Mouse (Mus musculus): Measurements from ENCODE around the gene Slc27a2. TPM values are rescaled to one million over a fixed set of nuclear protein-coding genes. Genes with fewer than 3 reads are reported as not detected.
"Not testable (repeated sequence)": the region's sequence is repeated elsewhere in the genome, so short reads cannot be mapped to it uniquely, and the experiment has no call there.

The Slc27a2 gene
- polyA plus RNA-seq, 1 experiment from 2014 or later: 11.3 TPM

- H3K36me3 ChIP-seq; H3K9me3 ChIP-seq (replicated peaks); ATAC-seq (ENCODE audit: low FRiP score); H3K4me2 ChIP-seq; H3K4me1 ChIP-seq; H3K27me3 ChIP-seq (replicated peaks); H3K9ac ChIP-seq (replicated peaks); H3K27ac ChIP-seq (replicated peaks); H3K4me3 ChIP-seq (replicated peaks): not testable (repeated sequence)
- WGBS: 78% methylated on average over 12 of the region's 12 CpGs
These were observed 57.4 kb downstream of the Slc27a2 start for GRCm38 (mm10) chr2:126609600-126609999.

DNA sequence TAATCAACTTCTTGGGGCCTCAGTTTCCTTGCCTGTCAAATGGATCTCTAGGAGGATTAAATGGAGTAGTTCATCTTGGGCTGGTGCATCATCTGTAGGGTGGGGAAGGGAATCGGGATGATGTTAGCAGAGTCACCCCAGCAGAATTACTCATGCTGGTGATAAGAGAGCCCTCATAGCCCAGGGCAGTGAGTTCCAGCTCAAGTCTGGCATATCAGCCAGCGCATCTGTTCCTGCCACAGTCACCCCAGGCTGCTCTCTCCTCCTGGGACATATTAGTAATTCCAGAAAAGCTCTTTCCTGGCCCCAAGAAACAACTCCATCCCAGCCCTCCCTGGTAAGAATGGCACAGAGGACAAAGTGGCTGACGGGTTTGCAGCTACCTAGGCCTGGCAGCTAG is 63.1 kb downstream of the Slc27a2 start:
- H3K4me1 ChIP-seq: no peaks in the 10 kb centered on the region
- no peak for ATAC-seq (ENCODE audit: low FRiP score)

DNA sequence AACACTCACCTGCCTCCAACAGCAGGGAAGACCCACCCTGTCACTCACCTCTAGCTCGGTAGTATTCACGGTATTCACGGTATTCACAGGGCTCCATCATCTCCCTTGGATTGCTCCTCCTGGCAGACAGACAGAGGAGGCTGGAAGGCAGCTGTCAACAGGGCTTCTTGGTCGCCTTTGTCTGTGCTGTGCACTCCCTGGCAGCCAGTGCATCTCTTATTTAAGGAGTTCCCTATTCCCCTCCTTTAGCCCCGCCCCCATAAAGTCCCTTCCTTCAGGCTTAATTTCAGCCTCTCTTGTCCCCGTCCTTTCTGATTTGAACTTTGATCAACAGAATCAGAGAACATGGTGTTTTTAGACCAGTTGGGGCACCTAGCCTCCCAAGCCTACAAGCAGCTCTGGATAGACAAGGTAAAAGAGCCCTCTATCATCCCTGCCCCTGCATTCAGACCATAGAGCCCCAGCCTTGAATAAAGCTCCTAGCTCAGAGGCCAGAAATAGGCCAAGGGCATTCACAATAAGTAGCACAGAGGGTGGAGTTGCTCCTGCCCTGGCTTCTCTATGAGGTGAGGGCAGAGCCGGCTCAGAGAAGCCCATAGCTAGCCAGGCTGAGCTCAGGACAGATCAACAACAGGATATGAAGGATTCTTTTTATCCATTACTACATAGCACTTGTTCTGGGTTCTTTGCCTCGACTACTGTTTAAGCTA is 66.4 kb downstream of the Slc27a2 start:
- H3K4me2 ChIP-seq: no peak overlapping the region
- H3K27me3 ChIP-seq (replicated peaks): no peaks in the 10 kb centered on the region
- ATAC-seq (ENCODE audit: low FRiP score): no peak
- H3K36me3 ChIP-seq: no peaks in the 10 kb centered on the region
- H3K27ac ChIP-seq (replicated peaks): no peak overlapping the region
- WGBS: 29% methylated on average over 8 of the region's 8 CpGs
- peaks cover under 1% of the 10 kb centered on the region; the same call in 1 of the 2 replicates for H3K4me1 ChIP-seq
- H3K4me3 ChIP-seq (replicated peaks): no peak overlapping the region
- H3K9me3 ChIP-seq (replicated peaks): no peaks in the 10 kb centered on the region
- H3K9ac ChIP-seq (replicated peaks): no peak overlapping the region

More for the DNA sequence above, 63.1 kb downstream of the Slc27a2 start:
- Histone ChIP-seq H3K4me2 (no peak overlapping the region), H3K36me3 (no peaks in the 10 kb centered on the region), H3K27ac (replicated peaks) (no peak overlapping the region), H3K9me3 (replicated peaks) (no peaks in the 10 kb centered on the region), H3K27me3 (replicated peaks) (no peaks in the 10 kb centered on the region), H3K4me3 (replicated peaks) (no peak overlapping the region), H3K9ac (replicated peaks) (no peak overlapping the region)
- 88% methylated on average over 3 of the region's 3 CpGs for WGBS

- Histone ChIP-seq H3K4me3 (replicated peaks) (no peak within 1 kb of the TSS), H3K4me2 (no peak within 1 kb of the TSS), H3K9ac (replicated peaks) (no peak within 1 kb of the TSS), H3K27ac (replicated peaks) (no peak within 1 kb of the TSS), H3K27me3 (replicated peaks) (no peaks in the 10 kb centered on the region), H3K4me1 (peaks cover 3% of the 10 kb centered on the region; the same call in 1 of the 2 replicates), H3K9me3 (replicated peaks) (no peaks in the 10 kb centered on the region), H3K36me3 (no peaks in the 10 kb centered on the region)
- ATAC-seq (ENCODE audit: low FRiP score): no peak
- 84% methylated on average over 14 of the region's 14 CpGs for WGBS
These were observed 67.1 kb downstream of the Slc27a2 start, which contains the start of gene Hdc for GRCm38 (mm10) chr2:126619249-126619704. Gene Hdc (minus strand): TSS chr2:126619299.

- WGBS: 90% methylated on average over 2 of the region's 2 CpGs
- H3K27me3 ChIP-seq (replicated peaks): no peaks in the 10 kb centered on the region
- H3K4me2 ChIP-seq: no peak overlapping the region
- H3K4me3 ChIP-seq (replicated peaks): no peak overlapping the region
- no peak overlapping the region for H3K9ac ChIP-seq (replicated peaks)
- ATAC-seq (ENCODE audit: low FRiP score): no peak
- no peaks in the 10 kb centered on the region for H3K36me3 ChIP-seq
- peaks cover 3% of the 10 kb centered on the region; the same call in 1 of the 2 replicates for H3K4me1 ChIP-seq
- no peak overlapping the region for H3K27ac ChIP-seq (replicated peaks)
- H3K9me3 ChIP-seq (replicated peaks): no peaks in the 10 kb centered on the region
These were observed 70.2 kb downstream of the Slc27a2 start for GRCm38 (mm10) chr2:126622455-126622854.

GRCm38 (mm10) chr2:126623138-126623537 is 70.9 kb downstream of the Slc27a2 start:
- H3K4me3 ChIP-seq (replicated peaks): no peak overlapping the region
- no peaks in the 10 kb centered on the region for H3K27me3 ChIP-seq (replicated peaks)
- ATAC-seq (ENCODE audit: low FRiP score): no peak
- H3K9ac ChIP-seq (replicated peaks): no peak overlapping the region
- no peaks in the 10 kb centered on the region for H3K9me3 ChIP-seq (replicated peaks)
- H3K4me1 ChIP-seq: peaks cover 3% of the 10 kb centered on the region; the same call in 1 of the 2 replicates
- H3K27ac ChIP-seq (replicated peaks): no peak overlapping the region
- H3K4me2 ChIP-seq: no peak overlapping the region
- no peaks in the 10 kb centered on the region for H3K36me3 ChIP-seq

DNA sequence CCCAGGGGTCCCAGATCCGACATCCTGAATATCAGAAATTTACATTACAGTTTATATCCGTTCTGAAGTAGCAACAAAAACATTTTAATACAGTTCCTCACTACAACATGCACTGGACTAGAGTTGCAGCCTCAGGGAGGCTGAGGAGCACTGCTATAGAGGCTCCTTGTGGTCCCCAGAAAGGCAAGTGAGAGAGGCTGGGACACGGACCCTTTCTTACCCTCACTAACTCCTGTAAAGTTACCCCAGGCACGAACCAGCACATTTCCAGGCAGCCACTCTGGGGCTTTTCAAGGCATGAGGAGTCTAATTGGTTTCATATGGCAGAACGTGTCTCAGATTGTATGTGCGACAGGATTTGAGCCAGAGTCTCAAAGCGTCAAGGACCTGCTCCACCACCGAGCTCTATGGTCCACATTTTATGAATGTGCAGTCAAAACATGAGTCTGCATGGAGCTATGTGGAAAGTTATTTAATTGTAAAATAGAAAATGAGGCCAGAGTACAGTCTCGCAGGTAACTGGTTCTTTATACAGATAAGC is 76.3 kb downstream of the Slc27a2 start:
- WGBS: 93% methylated on average over 9 of the region's 9 CpGs

GRCm38 (mm10) chr2:126633165-126633564 is 81.0 kb downstream of the Slc27a2 start:
- H3K4me1 ChIP-seq: no peaks in the 10 kb centered on the region
- peaks cover 19% of the 10 kb centered on the region for H3K36me3 ChIP-seq
- 97% methylated on average over 2 of the region's 2 CpGs for WGBS
- no peak overlapping the region for H3K27ac ChIP-seq (replicated peaks)
- H3K9me3 ChIP-seq (replicated peaks): no peaks in the 10 kb centered on the region
- H3K4me2 ChIP-seq: no peak overlapping the region
- ATAC-seq (ENCODE audit: low FRiP score): no peak
- no peak overlapping the region for H3K4me3 ChIP-seq (replicated peaks)
- no peaks in the 10 kb centered on the region for H3K27me3 ChIP-seq (replicated peaks)
- no peak overlapping the region for H3K9ac ChIP-seq (replicated peaks)

More for the DNA sequence above, 76.3 kb downstream of the Slc27a2 start:
- no peak overlapping the region for H3K27ac ChIP-seq (replicated peaks)
- H3K4me3 ChIP-seq (replicated peaks): no peak overlapping the region
- H3K36me3 ChIP-seq: peaks cover 13% of the 10 kb centered on the region
- no peak for ATAC-seq (ENCODE audit: low FRiP score)
- no peak overlapping the region for H3K4me2 ChIP-seq
- no peaks in the 10 kb centered on the region for H3K27me3 ChIP-seq (replicated peaks)
- no peaks in the 10 kb centered on the region for H3K9me3 ChIP-seq (replicated peaks)
- H3K4me1 ChIP-seq: peaks cover 3% of the 10 kb centered on the region; the same call in 1 of the 2 replicates
- H3K9ac ChIP-seq (replicated peaks): no peak overlapping the region

DNA sequence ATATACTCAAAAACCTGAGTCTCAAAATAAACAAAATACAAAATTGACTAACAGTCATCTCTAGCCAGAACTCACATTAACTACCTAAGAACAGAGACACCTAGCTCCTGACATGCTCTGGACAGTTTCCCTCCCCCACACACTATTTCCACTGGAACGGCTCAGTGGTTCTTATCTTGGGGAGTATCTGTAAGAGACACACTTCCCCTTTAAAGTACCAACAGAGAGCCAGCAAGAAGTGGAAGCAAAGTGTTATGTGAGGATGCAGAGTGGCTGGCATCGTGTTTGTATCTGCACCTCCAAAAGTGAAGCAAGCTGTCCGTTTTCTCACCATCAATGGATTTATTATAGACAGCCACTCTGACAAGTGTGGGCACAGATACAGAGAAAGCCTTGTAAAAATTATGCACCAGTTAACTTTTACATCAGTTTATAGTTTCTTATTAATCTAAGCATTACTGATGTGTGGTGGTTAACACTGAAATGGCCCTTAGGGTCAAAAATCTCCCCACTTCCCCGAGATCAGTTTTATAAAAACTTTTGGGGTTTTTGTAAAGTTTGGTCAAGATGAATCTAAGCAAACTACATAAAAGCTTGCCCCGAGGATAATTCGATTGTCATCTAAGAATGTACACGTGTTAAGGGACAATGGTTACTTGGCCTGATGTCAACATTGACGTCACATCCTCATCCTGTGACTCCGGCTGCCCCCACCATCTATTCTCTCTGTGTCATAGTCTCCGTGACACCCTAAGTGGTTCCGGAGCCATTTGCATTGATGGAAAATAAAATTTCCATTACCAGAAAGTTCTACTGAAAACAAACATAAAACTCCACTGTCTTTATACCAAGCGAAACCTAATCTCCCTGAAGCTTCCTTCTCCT is 84.0 kb downstream of the Slc27a2 start:
- H3K27ac ChIP-seq (replicated peaks): no peak overlapping the region
- no peak overlapping the region for H3K4me3 ChIP-seq (replicated peaks)
- H3K4me2 ChIP-seq: no peak overlapping the region
- no peaks in the 10 kb centered on the region for H3K27me3 ChIP-seq (replicated peaks)
- WGBS: 89% methylated on average over 12 of the region's 12 CpGs
- no peak overlapping the region for H3K9ac ChIP-seq (replicated peaks)
- ATAC-seq (ENCODE audit: low FRiP score): no peak
- H3K9me3 ChIP-seq (replicated peaks): no peaks in the 10 kb centered on the region
- peaks cover 25% of the 10 kb centered on the region for H3K36me3 ChIP-seq
- no peaks in the 10 kb centered on the region for H3K4me1 ChIP-seq

All from neural tube, embryonic 15.5 days (tissue).